Mouse (Mus musculus) cerebellum, adult 8-10 months (tissue): ENCODE results near the gene Fam172a.
A peak's percentile ranks its signal among the peaks of the same experiment; 100 is the strongest.

Experiments
- DNase-seq: peaks from one replicate; pipeline ENCODE4 v3.0.0; 2022

Fam172a gene

DNA sequence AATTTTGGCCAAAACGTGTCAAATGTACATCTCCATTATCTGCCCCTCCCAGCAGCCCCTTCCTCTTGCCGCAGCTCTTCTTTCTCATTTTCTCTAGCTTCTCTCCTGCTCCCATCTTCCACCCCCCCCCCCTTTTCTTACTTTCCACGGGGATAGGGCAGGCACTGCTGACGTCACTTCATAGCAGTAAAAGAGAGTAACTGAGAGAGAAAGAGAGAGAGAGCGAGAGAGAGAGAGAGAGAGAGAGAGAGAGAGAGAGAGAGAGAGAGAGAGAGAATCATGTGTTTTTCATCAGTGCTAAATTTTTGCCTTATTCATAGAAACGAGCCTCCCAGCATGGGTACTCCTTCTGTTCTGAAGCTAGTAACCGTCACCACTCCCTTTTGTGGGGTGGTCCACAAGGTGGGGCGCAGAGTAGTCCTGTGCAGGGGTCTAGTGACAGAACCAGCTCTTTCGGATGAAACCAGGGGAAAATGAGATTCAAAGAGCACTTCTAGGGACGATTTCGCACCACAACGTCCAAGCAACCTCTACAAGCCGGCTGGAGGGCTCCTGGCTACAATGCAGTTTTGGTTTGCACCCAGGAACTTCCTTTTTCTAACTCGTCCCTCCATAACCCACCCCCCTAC, 480.2 kb downstream of the Fam172a start:
- DNase-seq: no peak

GRCm38 (mm10) chr13:78183004-78183403, 481.2 kb downstream of the Fam172a start:
- no peak for DNase-seq

GRCm38 (mm10) chr13:78183986-78184385, 482.2 kb downstream of the Fam172a start:
- DNase-seq: no peak

DNA sequence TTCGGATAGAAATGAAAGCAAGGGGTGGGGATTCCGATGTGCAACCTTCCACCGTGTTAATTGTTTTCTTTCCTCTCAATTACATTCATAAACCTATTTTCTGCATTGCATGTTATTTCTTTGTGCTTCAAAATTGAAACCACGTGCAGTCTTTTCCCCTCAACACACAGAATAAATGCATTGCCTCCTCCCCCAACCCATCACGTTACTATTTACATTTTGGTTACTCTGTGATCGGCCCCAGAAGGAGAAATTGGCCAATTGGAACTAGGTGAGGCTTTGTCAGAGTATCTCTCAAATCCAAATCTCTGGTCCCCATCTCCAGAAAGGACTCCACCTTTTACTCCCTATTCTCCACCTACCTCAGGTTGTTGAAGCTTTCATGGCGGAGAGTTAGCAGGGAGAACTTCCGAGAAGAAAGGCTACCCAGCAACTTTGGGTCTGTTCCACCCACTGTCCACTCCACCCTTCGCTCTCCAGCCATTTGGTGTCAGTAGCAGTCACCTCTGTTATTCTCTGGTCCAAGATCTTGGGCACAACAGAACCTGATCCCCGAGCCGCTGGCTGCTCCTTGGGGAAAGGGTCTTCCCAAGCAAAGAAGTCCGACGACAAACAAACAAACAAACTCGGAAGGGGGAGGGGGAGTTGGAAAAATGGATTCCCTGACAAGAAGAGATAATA, 483.1 kb downstream of the Fam172a start:
- no peak for DNase-seq

DNA sequence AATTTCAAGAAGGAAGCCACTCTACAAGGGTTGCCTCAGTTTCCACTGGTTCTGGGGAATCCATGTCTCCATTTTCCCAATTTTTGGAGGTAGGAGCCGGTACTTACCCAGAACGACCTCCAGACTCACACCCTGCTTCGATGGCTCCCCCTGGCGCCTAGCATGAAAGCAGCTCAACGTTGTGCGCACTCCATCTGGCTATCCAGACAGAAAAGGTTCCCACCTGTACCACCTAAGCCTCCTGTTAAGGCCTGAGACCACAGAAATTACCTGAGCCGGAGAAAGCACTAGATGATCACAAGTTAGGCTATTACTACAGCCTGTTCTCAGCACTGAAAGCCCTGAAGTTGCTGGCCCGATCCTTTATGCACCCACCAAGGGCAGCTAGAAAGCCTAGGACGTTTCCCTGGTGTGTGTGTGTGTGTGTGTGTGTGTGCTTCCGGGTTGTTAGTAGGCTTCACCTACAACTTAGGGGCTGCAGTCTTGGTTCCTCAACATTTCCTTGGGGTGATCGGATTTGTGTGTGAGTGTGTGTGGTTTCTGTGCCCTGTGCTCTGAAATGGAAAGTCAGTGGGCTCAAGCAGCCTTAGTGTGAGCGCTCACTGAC, 484.6 kb downstream of the Fam172a start:
- DNase-seq: no peak

GRCm38 (mm10) chr13:78187833-78188232, 486.0 kb downstream of the Fam172a start:
- no peak for DNase-seq

DNA sequence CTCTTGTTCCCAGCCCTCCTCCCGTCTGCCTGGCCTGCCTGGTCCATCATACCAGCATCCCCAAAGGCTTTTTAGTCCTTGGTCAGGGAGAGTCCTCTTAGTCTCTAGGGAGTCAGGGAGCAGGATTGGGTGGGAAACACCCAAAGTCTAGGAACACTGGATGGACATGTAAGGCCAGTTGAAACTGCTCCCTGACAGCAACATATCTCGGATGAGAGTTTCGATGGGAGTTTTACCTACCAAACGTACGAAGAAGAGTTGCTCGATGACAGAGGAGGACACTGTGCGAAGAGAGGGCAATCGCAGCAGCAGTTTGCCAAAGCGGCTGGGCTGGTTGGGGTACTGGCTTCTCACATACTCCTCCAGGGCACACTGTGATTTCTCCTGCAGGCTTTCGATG, 487.8 kb downstream of the Fam172a start:
- DNase-seq: no peak

GRCm38 (mm10) chr13:78193211-78193610, 491.4 kb downstream of the Fam172a start:
- DNase-seq: no peak

- no peak for DNase-seq
Observed at GRCm38 (mm10) chr13:78194135-78194849, 492.5 kb downstream of the Fam172a start.

- peak; percentile 63 for DNase-seq
Observed at GRCm38 (mm10) chr13:78194850-78195600, 493.2 kb downstream of the Fam172a start.

DNA sequence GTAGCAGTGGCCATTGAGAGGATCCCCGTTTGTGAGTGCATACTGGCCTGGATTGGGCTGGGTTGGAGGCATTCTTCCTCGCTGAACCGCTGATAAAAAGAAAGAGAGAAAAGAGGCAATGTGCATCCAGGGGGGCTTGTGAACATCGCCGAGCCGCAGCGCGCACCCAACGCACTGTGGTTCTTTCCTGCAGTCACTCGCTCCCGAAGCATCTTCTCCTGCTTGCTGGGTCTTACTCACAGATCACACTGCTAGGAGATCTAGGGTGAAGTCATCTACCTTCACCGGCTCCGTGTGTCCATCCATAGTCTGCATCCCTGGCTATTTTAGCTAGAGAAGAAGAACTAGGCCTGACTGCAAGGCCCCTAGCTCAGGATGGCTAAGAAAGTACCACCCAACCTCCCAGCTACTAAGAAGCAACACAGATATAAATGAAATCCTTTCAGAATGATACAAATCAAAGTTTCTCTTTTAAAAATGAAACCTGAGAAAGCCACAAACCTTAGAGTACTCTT, 493.8 kb downstream of the Fam172a start:
- DNase-seq: no peak

GRCm38 (mm10) chr13:78196236-78196796, 494.5 kb downstream of the Fam172a start:
- no peak for DNase-seq

DNA sequence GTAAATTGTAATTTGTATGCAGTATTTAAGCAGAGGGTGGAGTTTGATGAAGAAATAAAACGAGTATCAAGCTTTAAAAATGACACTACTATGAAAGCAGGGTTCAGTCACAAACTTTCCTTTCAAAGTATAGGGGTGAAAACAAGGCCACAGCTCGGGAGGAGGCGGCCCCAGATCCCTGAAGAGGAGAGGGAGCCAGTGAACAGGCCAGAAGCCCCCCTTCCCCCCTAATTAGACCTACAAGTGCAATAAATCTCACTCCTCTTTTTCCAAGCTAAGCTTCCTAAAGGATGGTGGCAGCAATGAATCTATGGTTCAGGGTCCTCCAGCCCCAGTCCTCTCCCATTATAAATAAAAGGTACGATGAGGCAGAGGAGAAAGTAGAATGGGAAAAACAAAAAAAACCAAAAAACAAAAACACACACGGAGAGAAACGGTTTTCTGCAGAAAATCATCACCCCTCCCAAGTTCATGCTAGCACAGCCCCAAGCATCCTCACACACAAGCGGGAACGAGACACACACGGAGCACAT, 495.5 kb downstream of the Fam172a start:
- DNase-seq: no peak

- peak; percentile 59 for DNase-seq
Observed at GRCm38 (mm10) chr13:78197819-78198390, 496.1 kb downstream of the Fam172a start.

DNA sequence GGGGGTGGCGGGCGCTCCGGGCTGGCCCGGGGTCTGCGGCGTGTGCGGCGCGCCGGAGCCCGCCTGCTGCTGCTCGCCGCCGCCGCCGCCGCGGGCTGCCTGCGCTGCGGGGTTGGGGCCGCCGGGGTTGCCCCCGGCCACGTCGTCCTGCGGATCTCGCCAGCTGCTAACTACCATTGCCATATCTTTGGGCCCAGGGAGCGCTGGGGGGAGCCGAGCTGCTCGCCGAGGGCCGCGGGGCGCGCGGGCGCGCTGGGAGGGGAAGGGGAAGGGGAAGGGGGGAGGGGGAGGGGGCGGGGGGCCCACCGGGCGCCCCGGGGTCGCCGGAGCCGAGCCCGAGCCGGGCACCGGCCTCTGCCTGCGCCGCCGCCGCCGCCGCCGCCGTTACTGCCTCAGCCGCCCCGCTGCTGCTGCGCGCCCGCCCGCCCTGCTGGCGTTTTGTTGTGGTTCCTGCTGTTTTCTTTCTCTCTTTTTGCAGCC, 496.6 kb downstream of the Fam172a start:
- peak; percentile 50 for DNase-seq

DNA sequence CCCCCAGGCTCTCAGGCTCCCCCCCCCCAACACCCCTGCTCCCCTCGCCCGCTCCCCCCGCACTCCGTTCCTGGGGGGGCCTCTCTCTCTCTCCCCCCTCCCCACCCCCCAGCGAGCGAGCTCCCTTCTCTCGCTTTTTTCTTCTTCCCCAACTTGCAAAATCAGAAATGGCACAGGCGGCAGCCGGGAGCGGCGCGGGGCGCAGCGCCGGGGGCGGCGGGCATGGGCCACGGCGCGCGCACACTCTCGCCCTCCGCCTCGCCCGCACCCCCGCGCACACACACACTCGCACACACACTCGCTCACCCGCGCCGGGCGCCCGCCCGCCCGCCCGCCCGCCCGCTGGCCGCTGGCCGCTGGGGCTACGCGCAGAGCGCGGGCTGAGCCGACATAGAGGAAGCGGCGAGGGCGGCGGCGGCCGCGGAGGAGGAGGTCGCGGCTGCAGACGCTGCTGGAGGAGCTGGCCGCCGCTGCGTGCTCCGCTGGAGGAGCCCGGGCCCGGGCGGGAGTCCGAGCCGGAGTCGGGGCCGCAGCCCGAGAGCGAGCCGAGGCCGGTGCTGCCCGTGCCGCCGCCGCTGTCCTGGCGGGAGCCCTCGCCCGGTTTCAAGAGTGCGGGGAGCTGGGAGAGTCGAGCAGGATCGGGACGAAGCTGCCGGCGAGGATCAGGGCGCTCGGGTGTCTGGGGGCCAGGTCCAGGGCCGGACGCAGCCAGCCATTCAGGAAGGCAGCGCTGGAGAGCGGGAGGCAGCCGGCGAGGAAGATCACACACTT, 497.2 kb downstream of the Fam172a start:
- DNase-seq: peak; percentile 67

GRCm38 (mm10) chr13:78199642-78200160, 497.9 kb downstream of the Fam172a start, which contains the start of gene Nr2f1:
Gene Nr2f1 (minus strand): TSS chr13:78199757.
- DNase-seq: no peak

DNA sequence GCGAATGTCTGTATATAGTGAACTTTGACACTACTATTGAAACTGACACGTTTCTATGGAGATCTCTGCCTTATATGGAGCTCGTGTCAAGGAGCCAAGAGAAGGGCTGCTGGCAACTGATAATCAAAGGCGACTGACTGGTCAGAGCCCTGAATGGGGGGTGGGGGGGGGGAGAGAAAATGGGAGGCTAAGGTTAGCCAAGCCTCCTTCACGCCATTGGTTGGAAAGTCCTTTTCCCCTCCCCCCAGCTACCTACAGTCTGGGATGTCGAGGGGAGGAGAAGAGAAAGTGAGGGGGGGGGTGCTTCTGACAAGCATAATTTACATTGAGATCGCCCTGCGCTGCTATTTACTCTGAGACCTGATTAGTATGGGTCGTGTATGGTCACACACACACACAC, 498.6 kb downstream of the Fam172a start:
- peak; percentile 69 for DNase-seq

- DNase-seq: peak; percentile 92
Observed at GRCm38 (mm10) chr13:78200991-78201870, 499.4 kb downstream of the Fam172a start.
